ENCODE assay signal across 10 mouse cellular contexts in genomic region chr1:99679980-99680379, GRCm38 (mm10).
"Had no signal": no experiment of that assay in that cellular context is flagged by ENCODE, and none has a peak within 500 bp of the region (broad histone marks: within the 10 kb centered on the region; RNA-seq: fewer than 3 reads in every experiment).

No protein-coding gene starts in this region.

- DNase-seq: kidney, adult 8-10 months; kidney, postnatal 10 days; kidney, postnatal 4 days; liver; lung, adult 18-20 months; lung, postnatal 10 days; lung, postnatal 36 days; retina, postnatal 1 day; thymus, adult 18-20 months; thymus, postnatal 36 days had no signal
